Mouse (Mus musculus): ENCODE results near the gene Herc1.
A peak's percentile ranks its signal among the peaks of the same experiment; 100 is the strongest.

Gene Herc1

GRCm38 (mm10) chr9:66501248-66501647, 151.0 kb downstream of the Herc1 start:
- no peak for DNase-seq (ENCODE audit: low read depth)

- no peak for DNase-seq (ENCODE audit: low read depth)
Observed at GRCm38 (mm10) chr9:66503879-66504411, 153.7 kb downstream of the Herc1 start.

- DNase-seq (ENCODE audit: low read depth): no peak
Observed at GRCm38 (mm10) chr9:66504518-66504917, 154.3 kb downstream of the Herc1 start.

DNA sequence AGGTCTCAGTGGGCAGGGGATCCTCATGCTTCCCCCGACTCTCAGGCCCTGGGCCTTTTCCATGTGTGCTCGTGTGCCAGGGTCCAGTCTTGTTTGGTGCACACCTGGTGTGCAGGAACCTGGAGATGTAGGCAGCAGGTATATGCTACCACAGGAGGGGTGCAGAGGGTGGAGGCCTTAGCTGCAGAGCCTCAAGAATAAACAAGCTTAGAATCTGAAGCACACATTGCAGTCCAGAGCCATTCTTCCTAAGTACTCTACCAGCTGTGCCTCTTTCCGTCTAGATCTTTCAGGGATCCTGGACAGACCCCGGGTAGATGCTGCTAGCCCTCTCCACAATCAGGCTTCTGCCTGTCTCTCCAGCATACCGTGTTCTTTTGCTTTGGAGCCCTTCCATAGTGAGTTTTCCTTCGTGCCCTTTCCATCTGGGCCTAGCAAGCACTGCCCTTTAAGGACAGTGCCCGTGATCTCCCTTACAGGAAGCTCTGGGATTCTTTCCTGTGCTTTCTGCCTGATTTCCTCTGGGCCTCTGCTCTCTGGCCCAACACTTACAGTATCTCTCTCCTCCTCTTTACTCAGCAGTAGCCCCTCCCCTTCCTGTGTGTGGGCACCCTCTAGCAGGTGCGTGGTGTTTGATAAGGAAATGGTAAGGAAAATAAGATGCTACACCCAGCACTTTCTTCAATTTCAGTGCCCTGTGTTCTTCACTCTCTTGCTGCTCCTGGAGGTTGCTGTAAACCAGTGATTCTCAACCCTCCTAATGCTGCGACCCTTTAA, 155.1 kb downstream of the Herc1 start:
- no peak for DNase-seq (ENCODE audit: low read depth)

GRCm38 (mm10) chr9:66506011-66506410, 155.8 kb downstream of the Herc1 start:
- DNase-seq (ENCODE audit: low read depth): no peak

GRCm38 (mm10) chr9:66506424-66506823, 156.2 kb downstream of the Herc1 start:
- no peak for DNase-seq (ENCODE audit: low read depth)

DNA sequence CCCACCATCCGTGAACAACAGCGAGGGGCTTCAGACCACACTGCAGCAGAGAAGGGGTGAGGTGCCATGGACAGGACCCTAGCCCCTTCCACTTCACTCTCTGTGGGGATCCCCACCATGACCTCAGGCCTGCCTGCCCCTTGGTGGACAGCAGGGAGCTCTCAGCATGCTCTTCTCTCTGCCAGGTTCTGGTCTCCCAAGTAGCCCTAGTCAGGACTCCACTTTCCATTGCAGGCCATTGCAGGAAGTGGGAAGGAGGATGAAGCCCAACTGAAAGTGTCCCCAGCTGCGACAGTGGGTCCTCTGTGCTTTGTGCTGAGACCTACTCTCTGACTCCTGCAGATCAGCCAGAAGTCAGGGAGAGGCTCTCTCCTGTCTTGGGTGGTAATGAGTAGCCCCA, 157.4 kb downstream of the Herc1 start:
- DNase-seq (ENCODE audit: low read depth): no peak

DNA sequence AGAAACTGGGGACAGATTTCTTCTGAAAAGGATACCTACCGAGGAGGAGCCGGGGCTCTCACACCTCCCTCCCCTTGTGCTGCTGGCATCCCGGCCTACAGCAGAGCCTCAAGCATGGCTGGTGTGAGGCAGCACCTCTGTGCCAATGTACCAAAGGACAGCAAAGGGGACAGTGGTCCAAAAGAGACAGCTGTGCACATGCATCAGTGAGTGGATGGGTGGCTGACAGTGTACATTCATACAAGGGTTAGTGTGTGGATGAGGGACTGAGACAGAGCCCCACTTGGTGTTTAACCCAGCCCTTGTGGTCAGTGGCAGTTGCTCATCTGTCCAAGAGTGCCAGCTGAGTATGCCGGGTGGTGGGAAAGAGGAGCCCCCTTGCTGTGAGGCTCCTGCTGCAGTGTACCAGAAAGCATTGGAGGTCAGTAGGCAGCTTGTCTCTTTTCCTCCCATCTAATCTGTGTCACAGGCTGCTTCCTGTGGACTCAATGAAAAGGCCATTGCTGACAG, 158.7 kb downstream of the Herc1 start:
- DNase-seq (ENCODE audit: low read depth): no peak

GRCm38 (mm10) chr9:66510351-66510841, 160.1 kb downstream of the Herc1 start:
- no peak for DNase-seq (ENCODE audit: low read depth)

DNA sequence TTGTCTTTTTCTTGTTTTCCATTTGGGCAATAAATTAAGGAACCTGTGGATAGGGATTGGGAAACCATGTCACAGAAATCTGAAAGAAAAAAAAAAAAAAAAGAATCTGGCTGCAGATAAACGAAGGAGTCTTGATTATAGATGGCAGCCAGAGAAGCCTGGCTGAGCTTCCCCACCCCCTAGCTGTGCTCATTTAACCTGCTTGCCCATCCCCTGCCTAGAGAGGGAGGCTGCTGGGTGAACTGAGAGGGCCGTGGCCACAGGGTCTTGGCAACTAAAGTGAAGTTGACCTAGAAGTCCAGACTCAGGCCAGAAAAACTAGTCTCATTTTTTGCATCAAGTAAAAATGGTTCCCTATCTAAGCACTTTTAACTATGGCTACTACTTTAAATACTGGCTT, 160.7 kb downstream of the Herc1 start:
- DNase-seq (ENCODE audit: low read depth): peak; percentile 60

GRCm38 (mm10) chr9:66511580-66512350, 161.5 kb downstream of the Herc1 start:
- peak; percentile 94 for DNase-seq (ENCODE audit: low read depth)

DNA sequence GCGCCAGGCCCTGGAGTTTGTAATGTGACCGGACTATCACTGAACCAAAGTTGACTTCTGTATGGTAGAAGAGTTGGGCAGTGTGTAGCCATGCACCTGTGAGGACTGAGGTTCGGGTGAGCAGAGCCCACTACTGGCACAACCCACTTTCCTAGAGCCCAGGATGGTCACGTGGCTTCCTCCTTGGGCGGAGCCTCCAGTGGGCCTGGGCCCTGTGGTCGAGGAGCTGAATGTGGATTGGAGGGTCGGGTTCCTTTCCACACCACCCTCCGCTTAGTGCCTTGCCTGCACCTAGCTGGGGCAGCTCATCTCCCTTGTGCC, 162.1 kb downstream of the Herc1 start:
- peak; percentile 79 for DNase-seq (ENCODE audit: low read depth)

DNA sequence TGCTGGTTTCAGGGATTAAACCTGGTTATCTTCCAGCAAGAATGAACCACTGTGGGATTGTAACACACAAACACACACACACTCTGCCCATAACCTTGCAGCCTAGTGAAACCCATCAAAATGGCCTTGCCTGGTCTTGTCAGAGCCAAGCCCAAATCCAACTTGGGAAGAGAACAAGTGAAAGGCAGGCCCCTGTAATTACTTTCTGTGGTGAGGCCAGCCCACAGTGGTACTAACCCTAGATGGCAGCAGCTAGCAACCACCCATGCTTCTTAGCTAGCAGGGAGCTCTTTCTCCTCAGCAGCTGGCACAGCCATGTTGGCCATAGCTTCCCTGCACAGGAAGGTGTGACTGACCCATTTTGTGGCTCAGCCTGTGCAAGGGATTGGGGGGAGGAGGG, 162.9 kb downstream of the Herc1 start:
- no peak for DNase-seq (ENCODE audit: low read depth)

- DNase-seq (ENCODE audit: low read depth): no peak
Observed at GRCm38 (mm10) chr9:66513661-66514255, 163.5 kb downstream of the Herc1 start.

- peak; percentile 33 for DNase-seq (ENCODE audit: low read depth)
Observed at GRCm38 (mm10) chr9:66514256-66514770, 164.1 kb downstream of the Herc1 start, which contains the start of gene Fbxl22. Fbxl22 (minus strand) TSS chr9:66514593.

DNA sequence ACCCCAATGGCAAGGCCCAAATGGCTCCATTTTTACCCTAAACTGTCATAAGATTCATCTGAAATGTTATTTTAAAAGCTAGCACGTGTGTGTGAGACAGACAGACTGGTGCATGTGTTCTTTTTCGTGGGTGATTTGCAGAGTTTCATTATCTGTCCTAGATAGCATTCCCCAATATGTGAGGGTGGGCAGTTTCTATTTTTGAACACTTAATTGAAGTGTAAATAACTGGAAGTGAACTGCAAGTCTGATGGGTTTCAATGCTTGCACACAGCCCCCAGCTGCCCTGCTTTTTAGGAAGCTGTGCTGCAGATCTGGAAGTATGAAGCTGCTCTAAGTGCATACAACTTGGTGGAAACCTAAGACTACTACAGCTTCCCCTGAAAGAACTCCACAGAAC, 164.9 kb downstream of the Herc1 start:
- no peak for DNase-seq (ENCODE audit: low read depth)

DNA sequence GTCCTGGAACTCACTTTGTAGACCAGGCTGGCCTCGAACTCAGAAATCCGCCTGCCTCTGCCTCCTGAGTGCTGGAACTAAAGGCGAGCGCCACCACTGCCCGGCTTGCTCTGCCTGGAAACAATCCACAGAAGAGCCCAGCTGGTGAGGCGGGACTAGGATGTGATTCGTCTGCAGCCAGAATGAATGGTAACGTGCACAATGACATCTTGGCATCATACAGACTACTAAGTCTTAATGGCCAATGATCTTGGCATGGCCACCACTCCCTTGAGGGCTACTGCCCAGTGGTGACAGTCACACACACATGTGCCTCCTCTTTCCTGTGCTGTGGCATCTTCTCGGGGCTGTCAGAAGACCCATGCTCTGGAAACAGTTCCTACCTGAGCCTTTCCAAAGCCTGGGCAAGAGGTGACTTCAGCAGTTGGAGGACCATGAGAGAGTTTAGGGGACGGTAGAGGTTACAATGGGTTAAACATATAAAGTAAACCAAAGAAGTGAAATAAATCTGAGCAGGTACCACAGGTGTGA, 165.5 kb downstream of the Herc1 start:
- DNase-seq (ENCODE audit: low read depth): no peak

DNA sequence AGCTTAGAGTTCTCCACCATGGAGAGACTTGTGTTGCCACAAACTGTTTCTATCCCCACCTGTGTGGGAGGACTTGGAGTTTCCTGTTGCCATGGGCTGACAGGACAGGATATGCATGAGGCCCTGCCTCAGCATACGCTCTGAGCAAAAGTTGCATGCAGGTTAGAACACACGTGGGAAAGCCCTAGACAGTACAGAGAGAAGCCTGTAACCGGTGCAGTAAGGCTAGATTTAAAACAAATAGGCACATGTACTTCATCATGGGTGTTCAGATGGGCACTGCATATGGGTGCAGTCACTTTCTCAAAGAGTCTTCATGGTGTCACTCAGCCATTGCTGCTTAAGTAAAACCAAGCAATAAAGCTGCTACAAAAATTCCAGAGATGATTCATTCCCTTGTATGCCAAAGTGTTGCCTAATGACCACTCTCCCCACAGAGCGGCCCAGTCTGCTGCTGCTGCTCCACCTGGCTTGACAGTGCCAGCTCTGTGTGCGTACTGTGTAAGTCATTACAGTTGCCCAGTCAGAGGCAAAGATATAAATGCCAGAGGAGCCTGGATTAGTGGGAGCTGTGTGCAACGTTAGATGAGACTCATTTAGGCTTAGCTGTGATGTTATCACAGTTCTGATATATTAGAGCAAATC, 166.2 kb downstream of the Herc1 start:
- peak; percentile 85 for DNase-seq (ENCODE audit: low read depth)

- no peak for DNase-seq (ENCODE audit: low read depth)
Observed at GRCm38 (mm10) chr9:66517746-66518145, 167.5 kb downstream of the Herc1 start.

GRCm38 (mm10) chr9:66518251-66518650, 168.0 kb downstream of the Herc1 start:
- peak; percentile 77 for DNase-seq (ENCODE audit: low read depth)

- DNase-seq (ENCODE audit: low read depth): no peak
Observed at GRCm38 (mm10) chr9:66518901-66519300, 168.7 kb downstream of the Herc1 start.

Measured in NIH3T3 (cell line).